Mouse (Mus musculus) brain, adult 2 months (tissue): ENCODE data around the gene Pdcl3.
"Not testable (repeated sequence)": the region's sequence is repeated elsewhere in the genome, so short reads cannot be mapped to it uniquely, and the experiment has no call there.

Experiments
- DNase-seq: peaks from one replicate; pipeline ENCODE4 v3.0.0; 2011; ENCODE audit warnings: low read depth, low spot score

Gene Pdcl3

DNA sequence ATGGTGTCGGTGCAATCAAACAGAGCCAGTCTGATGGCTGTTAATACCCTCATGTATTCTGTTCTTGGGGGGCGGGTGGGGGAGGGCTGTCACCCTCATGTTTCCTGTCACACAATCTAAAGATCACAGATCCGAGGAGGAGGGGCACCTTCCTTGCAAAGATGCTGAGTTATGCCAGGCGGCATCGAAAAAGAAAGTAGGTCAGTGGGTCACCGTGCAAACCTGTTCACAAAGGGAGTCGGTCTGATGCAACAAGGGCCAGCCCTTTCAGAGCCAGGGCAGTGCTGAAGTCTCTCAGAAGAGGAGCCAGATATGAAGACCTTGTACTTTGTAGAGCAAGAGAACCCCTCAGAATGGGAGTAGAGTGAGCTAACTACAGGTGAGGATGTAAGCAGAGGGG lies 39.7 kb downstream of the Pdcl3 start:
- peak; percentile 70 for DNase-seq

DNA sequence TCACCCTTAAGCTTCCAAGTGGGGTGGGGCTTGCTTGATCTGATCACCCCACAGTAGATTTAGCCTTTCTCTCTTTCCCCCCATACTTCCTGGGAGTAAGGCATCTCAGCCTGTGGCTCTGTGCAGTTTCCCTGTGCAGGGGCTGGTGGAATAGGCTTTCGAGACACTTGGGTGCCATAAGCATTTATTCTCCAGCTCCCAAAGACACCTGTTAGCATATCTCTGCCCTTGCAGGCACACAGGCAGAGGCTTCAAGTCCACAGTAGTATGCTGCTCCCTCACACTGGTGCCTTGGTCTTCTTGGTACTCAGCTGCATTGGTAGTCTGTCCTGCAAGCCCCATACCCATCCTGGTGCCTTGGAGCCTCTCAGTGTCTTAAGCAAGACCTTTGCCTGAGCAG lies 40.4 kb downstream of the Pdcl3 start:
- no peak for DNase-seq

DNA sequence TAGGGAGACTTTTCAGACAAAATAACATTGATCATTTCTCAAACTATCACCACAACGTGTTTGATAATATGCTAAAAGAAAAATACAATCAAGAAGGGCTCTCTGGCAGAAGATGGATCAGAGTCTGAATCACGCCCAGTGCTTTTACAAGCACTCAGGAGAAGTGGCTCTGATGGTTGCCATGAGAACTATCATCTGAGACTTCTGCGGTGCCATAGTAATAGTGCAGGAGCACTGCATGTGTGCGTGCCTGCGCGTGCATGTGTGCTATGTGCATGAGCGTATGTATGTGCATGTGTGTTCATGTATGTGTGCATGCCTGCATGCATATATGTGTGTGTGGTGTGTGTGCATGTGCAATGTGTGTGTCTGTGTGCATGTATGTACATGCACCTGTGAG lies 43.8 kb downstream of the Pdcl3 start:
- DNase-seq: peak; percentile 63

DNA sequence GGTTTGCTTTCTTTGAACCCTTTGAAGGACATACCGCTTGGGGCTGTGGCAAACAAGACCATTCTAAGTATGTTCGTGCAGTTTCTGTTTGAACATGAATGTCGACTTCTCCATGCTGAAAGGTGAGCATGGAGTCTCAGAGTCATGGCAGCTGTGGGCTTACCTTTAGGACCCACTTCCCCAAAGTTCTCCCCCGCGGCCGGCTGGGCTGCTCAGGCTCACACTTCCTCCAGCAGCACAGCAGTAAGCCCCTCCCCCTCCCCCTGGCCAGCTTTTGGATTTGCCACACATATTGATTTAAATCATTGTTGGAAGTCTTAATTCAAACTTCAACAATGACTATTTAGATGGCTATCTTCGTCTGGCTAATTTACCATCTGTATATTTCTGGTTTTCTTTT lies 44.7 kb downstream of the Pdcl3 start:
- no peak for DNase-seq

DNA sequence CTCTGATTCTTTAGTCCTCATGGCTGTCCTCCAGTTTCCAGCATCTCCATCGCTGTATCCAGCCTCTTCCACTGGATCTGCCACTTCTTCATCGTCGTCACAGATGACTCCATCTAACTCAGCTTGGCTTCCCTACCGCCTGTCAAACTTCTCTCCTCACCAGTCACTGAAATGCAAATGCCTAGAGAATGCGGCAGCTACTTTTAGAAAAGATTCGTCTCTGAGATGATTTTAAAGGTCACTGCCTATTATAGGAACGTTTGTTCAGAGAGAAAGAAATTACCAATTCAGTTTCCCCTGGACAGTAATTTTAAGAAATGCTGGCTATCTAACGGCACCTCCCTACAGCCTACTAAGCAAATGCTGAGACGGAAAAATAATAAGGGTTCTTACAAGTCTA lies 50.4 kb downstream of the Pdcl3 start:
- DNase-seq: peak; percentile 71

DNA sequence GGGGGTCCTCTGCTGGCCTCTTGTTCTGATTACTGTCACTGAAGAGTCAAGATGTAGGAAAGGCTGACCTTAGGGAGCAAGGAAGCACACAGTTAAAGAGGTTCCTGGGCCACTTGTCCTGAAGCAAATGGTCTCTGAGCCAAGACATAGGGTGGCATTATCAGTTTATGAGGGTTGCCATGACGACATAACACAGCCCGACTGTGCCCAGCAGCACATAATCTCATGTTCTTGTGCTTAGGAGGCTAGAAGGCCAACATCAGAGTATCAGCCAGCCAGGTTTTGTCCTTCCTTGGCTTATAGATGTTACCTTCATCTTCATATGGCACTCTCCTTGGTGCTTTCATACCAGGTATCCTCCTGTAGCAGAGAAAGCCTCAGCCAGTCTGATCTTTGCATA lies 56.8 kb downstream of the Pdcl3 start:
- DNase-seq: no peak

DNA sequence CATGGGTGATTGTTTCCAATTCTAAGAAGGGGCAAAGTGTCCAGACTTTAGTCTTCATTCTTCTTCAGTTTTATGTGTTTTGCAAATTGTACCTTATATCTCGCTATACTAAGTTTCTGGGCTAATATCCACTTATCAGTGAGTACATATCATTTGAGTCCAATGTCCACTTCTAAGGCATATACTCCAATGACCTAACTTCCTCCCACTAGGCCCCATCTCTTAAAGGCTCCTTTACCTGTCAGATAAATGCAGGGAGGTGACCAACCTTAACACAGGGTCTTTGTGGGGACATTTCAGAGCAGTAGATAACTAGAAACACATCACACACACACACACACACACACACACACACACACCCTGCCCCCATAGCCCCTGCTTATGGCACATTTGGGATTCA lies 59.0 kb downstream of the Pdcl3 start:
- DNase-seq: not testable (repeated sequence)

DNA sequence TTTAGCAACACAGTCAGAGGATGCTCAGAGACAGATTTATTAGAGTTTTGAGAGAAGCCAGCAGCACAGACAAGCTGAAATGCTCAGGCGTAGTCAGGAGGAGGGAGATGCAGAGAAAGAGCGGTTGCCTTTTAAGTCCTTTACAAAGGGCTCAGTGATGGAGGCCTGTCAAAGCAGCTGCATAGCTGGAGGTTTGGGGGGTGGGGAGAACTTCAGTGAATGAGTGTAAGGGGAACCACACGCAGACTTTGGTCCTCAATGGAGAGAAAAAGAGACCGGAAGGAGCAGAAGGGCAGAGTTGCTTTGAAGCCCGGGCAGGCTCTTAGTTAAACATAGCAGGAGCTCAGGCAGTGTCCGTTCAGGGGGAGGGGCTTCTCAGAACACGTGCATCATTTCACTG lies 61.3 kb downstream of the Pdcl3 start:
- no peak for DNase-seq
